Mouse (Mus musculus) megakaryocyte, embryonic 14.5 days (primary cell): ENCODE measurements at regions not wholly inside any gene's neighbourhood (a gene's known extent, or its start where the extent isn't known, plus 50 kb on each side); places are given as distances from the start of the nearest gene placed in this dataset.

Source experiments
- FLI1 ChIP-seq: IDR thresholded peaks from 2 replicates; pipeline ENCODE4 v1.6.1; 2012; ENCODE audit warnings: low read length, inconsistent platforms, mixed read lengths
- GATA1 ChIP-seq: IDR thresholded peaks from 3 replicates; pipeline ENCODE4 v1.6.1; 2012; ENCODE audit warnings: mixed read lengths, low read length, inconsistent platforms, borderline replicate concordance

- TF ChIP-seq GATA1 (no peak), FLI1 (no peak)
Observed at GRCm38 (mm10) chr8:8850766-8851165, 160.4 kb upstream of the Arglu1 start.
